Mouse (Mus musculus) intestine, embryonic 16.5 days (tissue): ENCODE measurements around the gene Tbx1. TPM values are rescaled to one million over a fixed set of nuclear protein-coding genes. Genes with fewer than 3 reads are reported as not detected.

Source experiments
- ATAC-seq: fragments of 200-750 bp; cut with Nextera tagmentation; 2 replicates; pipeline ENCODE4 v1.8.0; 2017; ENCODE audit warnings: moderate TSS enrichment, moderate library complexity
- H3K27ac ChIP-seq: fragments of 300-500 bp; sonication (generic); 2 replicates; pipeline ENCODE4 v1.5.1; 2014; ENCODE audit warnings: mild to moderate bottlenecking, low read length
- H3K27me3 ChIP-seq: fragments of 300-500 bp; sonication (generic); replicated peaks from 2 replicates; pipeline ENCODE4 v1.6.1; 2014; ENCODE audit warnings: low read length, control low read depth, mixed read lengths; ENCODE audit not compliant: control insufficient read depth, insufficient read depth
- H3K36me3 ChIP-seq: fragments of 300-500 bp; sonication (generic); 2 replicates; pipeline ENCODE4 v1.6.1; 2014; ENCODE audit warnings: low read length, control low read depth; ENCODE audit not compliant: control insufficient read depth, insufficient read depth
- H3K4me1 ChIP-seq: fragments of 300-500 bp; sonication (generic); 2 replicates; pipeline ENCODE4 v1.6.1; 2014; ENCODE audit warnings: low read length, control low read depth, mixed read lengths; ENCODE audit not compliant: control insufficient read depth, insufficient read depth
- H3K4me2 ChIP-seq: fragments of 300-500 bp; sonication (generic); 2 replicates; pipeline ENCODE4 v1.6.1; 2014; ENCODE audit warnings: low read depth, low read length, control low read depth
- H3K4me3 ChIP-seq: fragments of 300-500 bp; sonication (generic); 2 replicates; pipeline ENCODE4 v1.5.1; 2014; ENCODE audit warnings: mild to moderate bottlenecking, low read length
- H3K9ac ChIP-seq: fragments of 300-500 bp; sonication (generic); 2 replicates; pipeline ENCODE4 v1.6.1; 2014; ENCODE audit warnings: low read depth, low read length
- H3K9me3 ChIP-seq: fragments of 300-500 bp; sonication (generic); 2 replicates; pipeline ENCODE4 v1.6.1; 2016; ENCODE audit warnings: low read length, control low read depth; ENCODE audit not compliant: control insufficient read depth
- WGBS: fragments of 180-500 bp; shearing (Covaris S2); extraction: QIAGEN DNeasy Blood & Tissue Kit; methylation state at CpG from one replicate; pipeline ENCODE4 v1.1.7; 2014; 5-methylcytosine and 5-hydroxymethylcytosine counted together
- polyA plus RNA-seq: library from polyadenylated mRNA; unstranded; fragments of >200 nt; fragmentation: Nextera tagmentation; extraction: Ambion mirVana; gene quantifications from 2 replicates; pipeline ENCODE4 v1.2.1, GENCODE M21; 2015

Gene Tbx1
- polyA plus RNA-seq, 1 experiment from 2014 or later = 0.09 TPM

DNA sequence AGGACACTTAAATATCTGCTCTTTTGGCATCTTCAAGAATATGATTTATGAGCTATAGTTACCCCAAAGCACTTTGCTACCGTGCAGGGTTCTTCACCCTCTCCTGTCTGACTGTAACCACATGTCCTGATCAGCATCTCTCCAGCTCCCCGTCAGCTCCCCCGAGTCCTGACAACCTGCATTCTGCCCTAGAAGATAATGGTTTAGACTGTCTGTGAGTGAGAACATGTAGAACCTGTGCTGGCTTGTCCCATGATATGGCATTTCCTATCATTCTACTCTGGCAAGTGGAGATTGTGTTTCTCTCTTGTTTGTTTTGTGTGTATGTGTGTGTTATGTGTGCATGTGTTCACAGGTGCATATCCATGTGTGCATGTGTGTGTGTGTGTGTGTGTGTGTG, 7.5 kb upstream of the Tbx1 start:
- no peak for ATAC-seq
- Histone ChIP-seq H3K27me3 (peaks cover 8% of the 10 kb centered on the region), H3K4me3 (no peak overlapping the region), H3K4me2 (no peak overlapping the region), H3K27ac (no peak overlapping the region), H3K36me3 (no peaks in the 10 kb centered on the region), H3K9me3 (no peaks in the 10 kb centered on the region), H3K4me1 (no peaks in the 10 kb centered on the region), H3K9ac (no peak overlapping the region)
- WGBS = 67% methylated on average over 3 of the region's 3 CpGs

DNA sequence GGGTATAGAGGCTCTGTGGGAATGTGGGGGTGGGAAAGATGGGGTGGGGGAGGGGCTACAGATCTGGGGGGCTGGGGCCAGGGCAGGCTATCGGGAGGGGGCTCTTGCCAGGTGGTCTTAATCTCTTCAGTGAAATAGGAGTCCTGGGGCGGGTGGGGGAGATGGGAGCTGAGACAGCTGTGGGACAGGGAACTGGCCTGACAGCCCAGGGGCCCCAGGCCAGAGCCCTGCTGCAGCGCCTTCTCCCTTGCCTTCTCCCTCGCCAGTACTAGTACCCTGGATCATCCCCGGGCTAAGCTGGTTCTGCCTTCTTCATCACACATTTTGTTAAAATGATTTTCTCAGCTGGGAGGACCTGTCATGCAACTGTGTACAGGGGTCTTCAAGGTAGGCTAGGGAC, 5.8 kb upstream of the Tbx1 start:
- no peak overlapping the region for H3K4me2 ChIP-seq
- WGBS = 53% methylated on average over 5 of the region's 5 CpGs

DNA sequence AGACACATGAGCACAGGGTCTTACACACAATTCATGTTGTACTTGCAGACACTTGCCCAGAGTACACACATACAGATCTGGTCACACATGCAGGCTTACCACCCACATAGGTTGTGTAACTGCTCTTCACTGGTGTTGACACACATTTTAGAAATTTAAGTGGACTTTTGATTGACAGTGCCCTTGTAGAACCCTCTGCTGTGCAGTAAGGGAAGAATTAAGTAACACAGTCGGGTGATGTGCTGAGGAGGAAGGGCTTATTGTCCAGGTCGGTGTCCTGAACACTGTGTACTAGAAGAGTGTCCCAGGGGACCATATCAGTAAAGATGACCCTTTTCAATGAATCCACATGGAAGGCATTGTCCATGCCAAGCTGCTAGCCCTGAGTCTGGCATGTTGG, 3.5 kb upstream of the Tbx1 start:
- Histone ChIP-seq H3K4me2 (no peak overlapping the region), H3K36me3 (no peaks in the 10 kb centered on the region), H3K27me3 (peaks cover 45% of the 10 kb centered on the region), H3K27ac (no peak overlapping the region), H3K9ac (no peak overlapping the region), H3K4me3 (no peak overlapping the region), H3K4me1 (peaks cover 19% of the 10 kb centered on the region), H3K9me3 (no peaks in the 10 kb centered on the region)
- no peak for ATAC-seq
- 80% methylated on average over 2 of the region's 2 CpGs for WGBS

More for the DNA sequence above, 5.8 kb upstream of the Tbx1 start:
- Histone ChIP-seq H3K9ac (no peak overlapping the region), H3K36me3 (no peaks in the 10 kb centered on the region), H3K4me1 (peaks cover 7% of the 10 kb centered on the region), H3K27ac (no peak overlapping the region), H3K4me3 (no peak overlapping the region), H3K27me3 (peaks cover 21% of the 10 kb centered on the region), H3K9me3 (no peaks in the 10 kb centered on the region)
- no peak for ATAC-seq

DNA sequence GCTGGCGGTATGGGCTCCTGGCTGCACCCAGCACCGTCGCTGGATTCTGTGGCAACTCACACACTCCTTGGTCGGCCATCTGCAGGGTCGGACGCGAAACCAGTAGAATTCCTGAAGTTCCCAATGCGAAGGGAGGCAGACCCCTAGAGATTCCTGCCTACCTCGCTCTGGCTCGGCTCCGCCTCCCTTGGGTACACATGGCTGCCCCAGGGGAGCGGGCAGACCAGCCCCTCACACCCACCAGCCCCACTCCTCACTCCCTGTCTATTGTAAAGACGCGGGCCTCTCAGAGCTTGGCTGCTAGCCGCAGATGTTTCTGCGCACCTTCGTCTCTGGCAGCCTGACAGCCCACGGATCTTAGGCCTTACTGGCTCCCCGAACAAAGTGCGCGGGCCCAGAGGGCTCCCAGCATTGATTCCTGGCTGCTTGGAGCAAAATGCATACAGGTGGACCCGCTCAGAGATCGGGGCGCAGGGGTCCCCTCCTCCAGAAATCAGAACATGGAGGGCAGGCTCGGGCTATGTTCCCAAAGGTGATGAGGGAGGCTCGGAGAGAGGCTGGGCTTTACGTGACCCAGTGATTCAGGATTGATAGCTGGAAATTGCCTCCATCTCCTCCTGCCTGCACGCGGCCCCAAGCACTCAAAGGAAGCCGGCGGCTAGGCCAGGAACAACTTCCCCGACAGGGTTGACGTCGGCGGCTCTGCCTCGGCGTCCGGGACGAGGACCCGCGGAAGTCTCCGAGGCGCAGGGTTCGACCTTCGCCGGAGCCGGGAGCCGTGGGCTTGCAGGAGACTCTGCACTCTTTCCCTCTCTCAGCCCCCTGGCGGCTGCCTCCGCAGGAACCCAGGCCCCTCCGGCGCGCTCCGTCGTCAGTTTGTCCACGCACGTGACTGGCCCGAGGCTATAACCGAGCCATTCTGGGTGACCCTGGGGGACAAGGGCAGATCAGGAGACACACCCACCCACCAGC, 862 bp upstream of the Tbx1 start:
- no peaks in the 10 kb centered on the region for H3K9me3 ChIP-seq
- peak overlapping the region; percentile 70 for H3K4me2 ChIP-seq
- 0 out of 2 replicates have a peak, but pooled peaks have one; percentile 17 for ATAC-seq
- no peaks in the 10 kb centered on the region for H3K36me3 ChIP-seq
- no peak overlapping the region for H3K27ac ChIP-seq
- 5% methylated on average over 59 of the region's 59 CpGs for WGBS
- peaks cover 32% of the 10 kb centered on the region for H3K4me1 ChIP-seq
- peak overlapping the region; percentile 41 for H3K4me3 ChIP-seq
- H3K27me3 ChIP-seq = peaks cover 68% of the 10 kb centered on the region
- peak overlapping the region; percentile 53; the same call in 1 of the 2 replicates for H3K9ac ChIP-seq

DNA sequence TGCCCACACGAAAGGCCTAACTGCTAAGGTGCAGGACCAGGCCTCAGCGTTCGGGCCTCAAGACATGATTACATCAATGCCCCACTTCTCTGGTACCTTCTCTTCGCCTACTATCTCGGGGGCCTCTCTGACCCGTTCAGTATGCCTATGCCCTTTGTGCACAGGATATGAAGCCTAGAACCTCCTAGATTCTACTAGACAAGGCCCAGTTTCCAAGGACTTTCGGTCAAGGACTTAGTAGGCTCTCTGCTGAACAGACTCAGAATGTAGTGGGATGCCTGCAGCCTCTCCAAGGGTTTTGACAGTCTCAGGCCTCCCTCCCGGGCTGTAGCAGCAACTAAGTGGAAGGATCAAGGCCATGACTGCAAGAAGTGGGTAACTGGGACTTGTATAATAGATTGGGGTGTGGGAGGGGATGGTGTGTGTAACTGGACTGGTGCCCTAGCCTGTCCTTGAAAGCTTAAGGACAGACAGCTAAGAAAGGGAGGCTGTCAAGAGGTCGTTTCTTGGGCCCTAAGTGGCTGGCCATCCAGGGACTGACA, 1.3 kb downstream of the Tbx1 start:
- Histone ChIP-seq H3K4me1 (peaks cover 36% of the 10 kb centered on the region), H3K27me3 (peaks cover 85% of the 10 kb centered on the region), H3K4me2 (no peak overlapping the region), H3K27ac (no peak overlapping the region), H3K9me3 (no peaks in the 10 kb centered on the region), H3K36me3 (no peaks in the 10 kb centered on the region), H3K4me3 (no peak overlapping the region), H3K9ac (no peak overlapping the region)
- WGBS = 42% methylated on average over 9 of the region's 9 CpGs
- ATAC-seq = no peak

DNA sequence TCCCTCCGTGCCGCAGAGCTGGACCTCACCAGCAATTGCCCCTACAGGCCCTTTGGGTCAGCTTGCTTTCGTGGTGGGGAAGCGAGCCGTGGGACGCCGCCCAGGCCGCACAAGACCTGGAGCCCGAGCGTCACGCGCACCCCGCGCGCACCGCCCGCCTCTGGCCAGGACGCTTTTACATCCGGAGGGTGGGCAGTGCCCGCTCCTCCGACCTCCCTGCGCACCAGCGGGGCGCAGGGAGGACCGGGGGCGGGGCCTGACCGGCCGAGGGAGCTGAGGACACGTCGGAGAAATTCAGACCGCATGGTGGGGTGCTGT, 1.8 kb downstream of the Tbx1 start:
- ATAC-seq = no peak
- Histone ChIP-seq H3K27ac (no peak overlapping the region), H3K9ac (no peak overlapping the region), H3K4me1 (peaks cover 36% of the 10 kb centered on the region), H3K9me3 (no peaks in the 10 kb centered on the region), H3K4me2 (no peak overlapping the region), H3K36me3 (no peaks in the 10 kb centered on the region), H3K4me3 (peak overlapping the region; percentile 29; the same call in 1 of the 2 replicates), H3K27me3 (peaks cover 89% of the 10 kb centered on the region)
- 9% methylated on average over 29 of the region's 31 CpGs for WGBS

DNA sequence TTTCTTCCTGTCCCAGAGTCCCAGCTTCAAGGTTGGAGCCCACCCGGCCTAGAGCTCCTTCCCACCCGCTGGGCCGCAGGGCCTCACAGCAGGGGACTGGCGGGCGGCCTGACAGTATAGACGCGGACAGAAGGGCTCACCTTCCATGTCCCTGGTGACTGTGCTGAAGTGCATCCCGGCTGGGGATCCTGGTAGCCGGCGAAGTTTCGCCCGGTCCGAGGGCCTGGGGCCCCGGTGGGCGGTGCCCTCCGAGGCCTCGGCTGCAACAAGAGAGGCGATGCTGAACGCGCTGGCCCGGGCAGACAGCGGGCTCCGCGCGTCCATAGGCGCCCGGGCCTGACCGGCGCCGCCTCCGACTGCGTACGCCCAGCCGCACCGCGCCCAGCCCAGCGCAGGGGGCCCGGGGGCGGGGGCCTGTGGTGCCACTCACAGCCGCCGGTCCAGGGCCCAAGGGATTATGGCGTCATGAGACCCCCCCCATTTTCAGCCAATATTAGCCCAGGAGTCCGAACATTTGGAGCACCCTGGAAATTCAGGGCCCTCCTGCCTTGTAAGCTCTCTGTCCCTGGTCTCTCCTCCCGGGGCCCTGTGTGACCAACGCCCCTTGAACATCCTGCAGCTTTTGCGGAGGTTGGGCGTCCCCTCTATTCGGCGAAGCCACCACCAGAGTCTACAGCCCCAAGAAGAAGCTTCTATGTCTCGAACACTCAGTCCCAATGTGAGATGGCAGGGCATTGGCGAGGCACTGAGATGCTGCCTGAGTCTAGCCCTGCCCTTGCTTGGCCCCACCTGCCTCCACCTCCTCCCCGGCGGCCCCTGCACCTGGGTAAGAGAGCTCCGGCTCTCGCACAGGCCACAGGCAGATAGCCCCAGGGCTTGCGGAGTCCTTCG, 2.4 kb downstream of the Tbx1 start:
- no peaks in the 10 kb centered on the region for H3K36me3 ChIP-seq
- no peaks in the 10 kb centered on the region for H3K9me3 ChIP-seq
- H3K9ac ChIP-seq = no peak overlapping the region
- H3K27ac ChIP-seq = no peak overlapping the region
- peak overlapping the region; percentile 22 for H3K4me2 ChIP-seq
- peaks cover 36% of the 10 kb centered on the region for H3K4me1 ChIP-seq
- 2% methylated on average over 52 of the region's 57 CpGs for WGBS
- H3K27me3 ChIP-seq = peaks cover 93% of the 10 kb centered on the region
- no peak for ATAC-seq
- H3K4me3 ChIP-seq = peak overlapping the region; percentile 29

DNA sequence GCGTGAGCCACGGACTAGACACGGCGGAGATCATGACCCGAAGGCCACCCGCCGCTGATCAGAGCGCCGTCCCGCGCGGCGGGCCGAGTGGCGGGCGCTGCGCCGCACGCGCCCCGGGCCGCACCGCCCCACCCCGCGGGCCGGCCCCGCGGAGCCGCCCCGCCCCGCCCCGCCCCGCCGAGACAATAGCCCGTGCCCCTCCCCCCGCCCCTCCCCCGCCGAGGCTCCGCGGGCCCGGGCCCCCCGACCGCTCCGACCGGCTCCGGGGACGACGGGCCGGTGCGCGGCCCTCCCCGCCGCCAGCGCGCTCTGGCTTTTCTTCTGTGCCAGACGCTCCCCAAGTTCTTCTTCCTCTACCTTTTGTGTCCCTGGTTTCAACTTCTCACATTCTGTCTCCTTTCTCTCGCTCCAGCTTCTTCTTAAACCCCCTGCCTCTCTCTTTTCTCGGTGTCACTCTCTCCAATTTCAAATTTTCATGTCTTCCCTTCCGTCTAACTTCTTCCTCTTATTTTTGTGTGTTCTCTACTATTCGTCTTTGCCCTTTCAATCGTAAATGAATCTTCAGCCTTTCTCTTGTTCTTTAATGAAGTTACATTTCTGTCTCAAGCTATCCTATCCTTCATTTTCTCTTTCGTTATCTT, 3.4 kb downstream of the Tbx1 start:
- WGBS = 4% methylated on average over 12 of the region's 62 CpGs
- no peak for ATAC-seq
- Histone ChIP-seq H3K36me3 (no peaks in the 10 kb centered on the region), H3K27me3 (peaks cover 96% of the 10 kb centered on the region), H3K27ac (no peak overlapping the region), H3K4me3 (peak overlapping the region; percentile 50), H3K9ac (no peak overlapping the region), H3K4me1 (peaks cover 43% of the 10 kb centered on the region), H3K4me2 (peak overlapping the region; percentile 77), H3K9me3 (no peaks in the 10 kb centered on the region)
